Mouse (Mus musculus) intestine, postnatal 0 days (tissue): ENCODE results near the gene Tipin. TPM values are rescaled to one million over a fixed set of nuclear protein-coding genes. Genes with fewer than 3 reads are reported as not detected.

Experiments
- ATAC-seq: fragments of 200-750 bp; cut with Nextera tagmentation; 2 replicates; pipeline ENCODE4 v1.8.0; 2017; ENCODE audit warnings: mild to moderate bottlenecking, moderate TSS enrichment, moderate library complexity
- H3K27ac ChIP-seq: fragments of 300-500 bp; sonication (generic); 2 replicates; pipeline ENCODE4 v1.5.1; 2014; ENCODE audit warnings: mild to moderate bottlenecking, low read depth, low read length, moderate library complexity
- H3K27me3 ChIP-seq: fragments of 300-500 bp; sonication (generic); replicated peaks from 2 replicates; pipeline ENCODE4 v1.6.1; 2014; ENCODE audit warnings: low read length, mixed read lengths; ENCODE audit not compliant: control insufficient read depth, insufficient read depth
- H3K36me3 ChIP-seq: fragments of 300-500 bp; sonication (generic); 2 replicates; pipeline ENCODE4 v1.6.1; 2014; ENCODE audit warnings: mild to moderate bottlenecking, moderate library complexity; ENCODE audit not compliant: control insufficient read depth, insufficient read depth
- H3K4me1 ChIP-seq: fragments of 300-500 bp; sonication (generic); replicated peaks from 2 replicates; pipeline ENCODE4 v1.6.1; 2014; ENCODE audit warnings: antibody characterized with exemption, low read length, mixed read lengths; ENCODE audit not compliant: control insufficient read depth, insufficient read depth
- H3K4me2 ChIP-seq: fragments of 300-500 bp; sonication (generic); replicated peaks from 2 replicates; pipeline ENCODE4 v1.6.1; 2014; ENCODE audit warnings: low read depth, mild to moderate bottlenecking, moderate library complexity
- H3K4me3 ChIP-seq: fragments of 300-500 bp; sonication (generic); 2 replicates; pipeline ENCODE4 v1.5.1; 2014; ENCODE audit warnings: low read depth, low read length
- H3K9ac ChIP-seq: fragments of 300-500 bp; sonication (generic); 2 replicates; pipeline ENCODE4 v1.6.1; 2014; ENCODE audit warnings: mild to moderate bottlenecking, low read depth, low read length
- H3K9me3 ChIP-seq: fragments of 300-500 bp; sonication (generic); 2 replicates; pipeline ENCODE4 v1.6.1; 2016; ENCODE audit warnings: mixed run types; ENCODE audit not compliant: control insufficient read depth
- CTCF ChIP-seq: sonication (generic); IDR thresholded peaks from 2 replicates; pipeline ENCODE4 v1.5.1; 2016; ENCODE audit warnings: low read depth, mild to moderate bottlenecking, control low read depth, antibody characterized with exemption, moderate library complexity
- WGBS: fragments of 180-500 bp; shearing (Covaris S2); extraction: QIAGEN DNeasy Blood & Tissue Kit; methylation state at CpG from one replicate; pipeline ENCODE4 v1.1.7; 2014; 5-methylcytosine and 5-hydroxymethylcytosine counted together
- polyA plus RNA-seq: library from polyadenylated mRNA; unstranded; fragments of >200 nt; fragmentation: Nextera tagmentation; extraction: Ambion mirVana; gene quantifications from 2 replicates; pipeline ENCODE4 v1.2.1, GENCODE M21; 2015

Tipin gene
- polyA plus RNA-seq, 1 experiment from 2014 or later: 65.7 TPM

DNA sequence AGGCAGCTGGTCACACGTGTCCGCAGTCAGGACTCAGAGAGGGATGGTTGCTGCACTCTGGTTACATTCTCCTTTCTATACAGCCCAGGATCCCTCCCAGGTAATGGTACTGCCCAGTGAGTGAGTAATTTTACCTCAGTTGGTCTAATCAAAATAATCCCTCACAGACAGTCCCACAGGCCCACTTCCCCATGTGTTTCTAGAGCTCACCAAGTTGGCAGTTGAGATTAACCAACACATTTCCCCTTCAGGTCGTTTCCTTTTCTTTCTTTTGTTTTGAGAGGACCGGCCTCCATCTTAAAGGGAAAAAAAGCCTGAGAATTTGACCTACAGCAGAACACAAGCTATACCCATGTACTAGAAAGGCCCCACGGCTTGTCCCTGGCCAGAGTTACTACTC is 64.5 kb downstream of the Tipin start:
- no peak for ATAC-seq
- TF ChIP-seq CTCF: no peak
- no peak overlapping the region for H3K27ac ChIP-seq
- no peaks in the 10 kb centered on the region for H3K9me3 ChIP-seq
- H3K27me3 ChIP-seq: no peaks in the 10 kb centered on the region
- no peaks in the 10 kb centered on the region for H3K4me1 ChIP-seq
- WGBS: 59% methylated on average over 5 of the region's 5 CpGs
- H3K4me3 ChIP-seq: no peak overlapping the region
- no peak overlapping the region for H3K4me2 ChIP-seq
- H3K9ac ChIP-seq: no peak overlapping the region
- no peaks in the 10 kb centered on the region for H3K36me3 ChIP-seq

GRCm38 (mm10) chr9:64347377-64347776 is 66.0 kb downstream of the Tipin start:
- Histone ChIP-seq H3K27me3 (no peaks in the 10 kb centered on the region), H3K9me3 (no peaks in the 10 kb centered on the region), H3K4me3 (no peak overlapping the region), H3K4me2 (no peak overlapping the region), H3K4me1 (no peaks in the 10 kb centered on the region), H3K27ac (no peak overlapping the region), H3K36me3 (no peaks in the 10 kb centered on the region), H3K9ac (no peak overlapping the region)
- ATAC-seq: no peak
- WGBS: 0% methylated on average over 1 of the region's 1 CpGs
- peak; percentile 74 for TF ChIP-seq CTCF

DNA sequence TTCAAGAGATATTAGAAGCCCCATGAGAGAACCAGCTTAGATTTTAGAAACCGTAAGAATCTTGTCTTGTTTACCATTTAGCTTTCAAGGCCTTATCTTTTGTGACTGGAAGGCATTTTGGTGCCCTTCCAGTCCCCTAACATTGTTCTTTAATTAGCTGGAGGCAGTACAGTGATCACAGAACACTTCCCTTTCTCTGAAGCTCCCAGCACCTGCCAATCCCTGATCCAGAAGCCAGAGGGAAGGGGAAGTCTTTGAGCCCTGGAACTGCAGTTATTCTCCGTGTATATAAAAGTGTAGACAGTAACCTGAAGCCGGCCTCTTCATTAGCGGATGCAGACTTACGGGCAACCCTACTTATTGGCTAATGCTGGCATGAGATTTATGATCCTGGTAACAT is 68.1 kb downstream of the Tipin start:
- H3K4me3 ChIP-seq: no peak overlapping the region
- H3K36me3 ChIP-seq: no peaks in the 10 kb centered on the region
- H3K9me3 ChIP-seq: no peaks in the 10 kb centered on the region
- TF ChIP-seq CTCF: no peak
- H3K4me1 ChIP-seq: no peaks in the 10 kb centered on the region
- 55% methylated on average over 5 of the region's 5 CpGs for WGBS
- ATAC-seq: no peak
- no peak overlapping the region for H3K27ac ChIP-seq
- no peak overlapping the region for H3K9ac ChIP-seq
- no peak overlapping the region for H3K4me2 ChIP-seq
- H3K27me3 ChIP-seq: no peaks in the 10 kb centered on the region

- WGBS: 43% methylated on average over 3 of the region's 3 CpGs
- no peak overlapping the region for H3K27ac ChIP-seq
- peak; percentile 71 for TF ChIP-seq CTCF
- H3K4me3 ChIP-seq: no peak overlapping the region
- H3K36me3 ChIP-seq: no peaks in the 10 kb centered on the region
- no peak overlapping the region for H3K4me2 ChIP-seq
- no peak overlapping the region for H3K9ac ChIP-seq
- no peaks in the 10 kb centered on the region for H3K9me3 ChIP-seq
- ATAC-seq: no peak
- H3K4me1 ChIP-seq: no peaks in the 10 kb centered on the region
- no peaks in the 10 kb centered on the region for H3K27me3 ChIP-seq
Observed at GRCm38 (mm10) chr9:64351191-64351590, 69.8 kb downstream of the Tipin start.

Other genes with a start within 250 kb of the Tipin start
- gene Lctl, start 164.4 kb upstream of the Tipin start, polyA plus RNA-seq: 0.09 and 0.22 TPM in 2 replicates
- gene Zwilch, start 108.5 kb upstream of the Tipin start, polyA plus RNA-seq: 3.0 and 4.1 TPM in 2 replicates
- 575 and 580 TPM in 2 replicates for gene Rpl4, start 108.2 kb upstream of the Tipin start, polyA plus RNA-seq
- gene Snapc5, start 102.3 kb upstream of the Tipin start, polyA plus RNA-seq: 32.9 and 36.7 TPM in 2 replicates
- 1.8 and 2.0 TPM in 2 replicates for gene Uchl4, start 46.4 kb upstream of the Tipin start, polyA plus RNA-seq
- gene Map2k1, start 27.9 kb upstream of the Tipin start, polyA plus RNA-seq: 82.1 and 84.0 TPM in 2 replicates
- 8.1 and 9.2 TPM in 2 replicates for gene Dis3l, start 59.7 kb downstream of the Tipin start, polyA plus RNA-seq
- 0.69 and 0.92 TPM in 2 replicates for gene Megf11, start 104.0 kb downstream of the Tipin start, polyA plus RNA-seq